Mouse (Mus musculus): Measurements from ENCODE around the gene Tlx2.

The Tlx2 gene

DNA sequence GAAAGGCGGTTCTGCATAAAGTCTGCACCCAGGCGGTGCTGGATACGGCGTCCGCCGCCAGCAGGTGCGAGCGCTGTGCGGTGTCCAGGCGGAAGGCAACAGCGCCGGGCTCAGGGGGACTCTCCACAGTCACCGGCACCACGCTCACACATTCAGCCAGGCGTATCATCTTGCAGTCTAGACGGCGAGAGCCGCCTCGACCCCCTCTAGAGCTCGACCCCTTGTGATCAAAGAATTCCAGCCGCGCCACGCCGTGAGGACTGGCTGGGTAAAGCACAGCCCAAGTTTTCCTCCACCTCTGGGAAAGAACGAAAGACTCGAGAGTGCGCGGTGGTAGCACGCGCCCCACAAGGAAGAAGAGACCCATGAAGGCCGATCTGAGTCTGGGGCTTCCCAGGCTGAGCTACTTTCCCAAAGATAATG, 37.3 kb downstream of the Tlx2 start:
- in situ Hi-C loops (cut with MboI; ENCODE audit: low pct_unique_long_range_greater_than_20kb in 1 of 2, low sequenced_read_pairs in 2 of 2, unreplicated experiment in 1 of 2) = no loop called here

DNA sequence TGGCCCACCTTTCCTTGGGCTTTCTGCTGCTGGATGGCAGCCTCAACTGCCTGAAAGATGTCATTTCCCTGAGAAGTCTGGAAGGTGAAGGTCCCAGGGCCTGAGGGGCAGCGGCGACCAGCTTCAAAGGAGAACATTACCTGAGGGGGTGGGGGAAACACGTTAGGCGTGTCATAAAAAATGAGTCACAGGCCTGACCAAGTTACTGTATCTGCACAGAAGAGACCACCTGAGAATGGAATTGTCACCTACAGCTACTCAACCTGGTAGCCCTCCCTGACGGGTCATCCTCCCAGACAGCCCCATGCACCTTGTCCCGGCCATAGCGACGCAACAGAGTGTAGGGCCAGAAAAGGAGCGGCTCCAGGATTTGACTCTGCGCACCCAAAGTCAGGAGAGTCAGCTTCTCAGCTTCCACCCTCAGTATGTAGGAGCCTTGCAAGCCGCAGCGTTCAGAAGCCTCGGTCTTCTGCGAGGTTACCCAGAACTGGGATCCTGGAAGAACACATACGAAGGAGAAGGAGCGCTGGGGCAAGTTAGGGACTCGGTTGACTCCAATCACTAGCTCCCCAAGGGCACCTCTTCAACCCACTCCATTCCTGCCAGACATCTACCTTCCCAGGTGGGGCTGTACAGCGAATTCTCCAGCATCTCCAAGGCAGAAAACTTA, 38.0 kb downstream of the Tlx2 start:
- in situ Hi-C loops (cut with MboI; ENCODE audit: low pct_unique_long_range_greater_than_20kb in 1 of 2, low sequenced_read_pairs in 2 of 2, unreplicated experiment in 1 of 2) = no loop called here

DNA sequence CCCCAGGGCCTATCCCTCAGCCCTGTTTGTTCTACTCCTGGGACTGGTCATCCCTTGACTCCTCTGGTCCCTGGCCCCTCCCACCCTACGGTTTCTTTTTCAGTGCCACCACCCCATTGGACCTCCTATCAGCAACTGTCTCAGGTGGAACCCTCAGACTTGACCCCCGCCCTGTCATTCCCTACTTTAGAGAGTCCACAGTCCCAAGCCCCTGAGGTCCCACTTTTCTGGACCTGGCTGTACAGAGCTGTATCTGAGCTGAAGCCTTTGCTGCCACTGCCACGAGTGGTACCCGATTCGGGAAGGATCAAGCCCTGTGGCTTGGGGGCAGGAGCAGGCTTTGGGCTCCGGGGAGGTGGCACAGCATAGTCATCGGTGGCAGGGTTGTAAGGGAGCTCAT, 39.0 kb downstream of the Tlx2 start:
- in situ Hi-C loops (cut with MboI; ENCODE audit: low pct_unique_long_range_greater_than_20kb in 1 of 2, low sequenced_read_pairs in 2 of 2, unreplicated experiment in 1 of 2) = no loop called here

DNA sequence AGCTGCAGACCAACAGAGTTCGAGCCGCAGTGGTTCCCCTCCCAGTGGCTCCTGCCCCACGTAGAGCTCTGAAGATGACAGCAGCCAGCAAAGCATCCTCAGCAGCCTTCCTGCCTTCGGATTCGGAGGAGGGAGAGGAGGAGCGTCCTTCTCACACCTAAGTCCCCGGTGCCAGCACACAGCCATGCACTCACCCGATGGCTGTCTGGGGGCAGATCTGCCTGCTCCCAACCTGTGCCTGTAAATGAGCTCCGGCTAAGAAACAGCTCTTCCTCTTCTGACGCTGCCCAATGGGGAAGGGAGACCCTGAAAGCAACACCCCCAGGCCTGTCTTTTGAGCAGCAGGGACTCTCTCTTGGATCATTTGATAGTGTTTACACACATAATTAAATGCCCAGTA, 40.3 kb downstream of the Tlx2 start:
- in situ Hi-C loops (cut with MboI; ENCODE audit: low pct_unique_long_range_greater_than_20kb in 1 of 2, low sequenced_read_pairs in 2 of 2, unreplicated experiment in 1 of 2) = no loop called here

DNA sequence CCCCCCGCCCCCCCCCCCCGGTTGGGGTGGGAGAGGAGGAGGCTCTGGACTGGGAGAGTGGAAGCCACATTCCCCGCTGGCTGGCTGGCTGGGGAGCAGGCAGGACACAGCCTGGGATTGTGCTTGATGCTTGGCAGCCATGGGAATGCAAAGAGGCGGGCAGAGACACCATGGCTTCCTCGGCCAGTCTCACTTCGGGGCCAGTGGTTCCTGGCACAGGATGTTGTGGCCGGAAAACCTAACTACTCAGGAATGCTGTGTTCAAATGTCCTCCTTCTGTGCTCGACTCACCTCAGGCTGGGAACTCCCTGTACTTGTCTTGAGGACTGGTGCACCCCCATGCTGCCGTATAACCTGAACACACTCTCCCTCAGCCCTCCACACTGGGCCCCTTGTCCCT, 42.4 kb downstream of the Tlx2 start:
- in situ Hi-C loops (cut with MboI; ENCODE audit: low pct_unique_long_range_greater_than_20kb in 1 of 2, low sequenced_read_pairs in 2 of 2, unreplicated experiment in 1 of 2) = no loop called here

DNA sequence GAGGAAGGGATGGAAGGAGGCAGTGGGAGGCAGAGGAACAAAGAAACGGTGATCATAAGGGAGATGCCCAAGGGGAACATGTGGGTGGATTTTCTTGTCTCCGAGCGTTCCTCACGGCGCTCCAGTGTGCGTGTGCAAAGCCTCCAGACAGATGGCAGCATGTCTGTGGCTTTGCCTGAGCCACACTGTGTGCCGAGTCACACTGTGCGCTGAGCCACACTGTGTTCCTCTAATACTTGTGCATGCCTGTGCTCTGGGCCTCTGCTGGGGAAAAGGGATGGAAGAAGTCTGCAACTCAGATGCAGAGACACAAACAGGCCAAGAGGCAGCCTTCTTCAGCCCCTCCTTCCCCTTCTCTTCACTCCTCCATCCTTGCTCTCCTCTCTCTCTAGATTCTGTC, 42.8 kb downstream of the Tlx2 start:
- in situ Hi-C loops (cut with MboI; ENCODE audit: low pct_unique_long_range_greater_than_20kb in 1 of 2, low sequenced_read_pairs in 2 of 2, unreplicated experiment in 1 of 2) = no loop called here

DNA sequence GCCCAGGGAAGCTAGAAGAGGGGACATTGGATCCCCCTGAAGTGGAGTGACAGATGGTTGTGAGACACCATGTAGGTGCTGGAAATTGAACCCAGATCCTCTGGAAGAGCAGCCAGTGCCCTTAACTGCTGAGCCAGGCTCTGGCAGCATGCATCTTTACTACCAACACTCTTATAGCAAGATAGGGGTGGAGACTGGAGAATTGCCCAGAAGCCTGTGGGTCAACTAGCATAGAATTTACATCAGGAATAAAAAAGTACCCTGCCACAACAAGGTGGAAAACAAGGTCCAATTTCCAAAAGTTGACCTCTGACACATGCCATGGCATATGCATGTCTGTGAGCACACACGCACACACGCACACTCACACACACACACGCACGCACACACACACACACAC, 44.9 kb downstream of the Tlx2 start:
- in situ Hi-C loops (cut with MboI; ENCODE audit: low pct_unique_long_range_greater_than_20kb in 1 of 2, low sequenced_read_pairs in 2 of 2, unreplicated experiment in 1 of 2) = no loop called here

DNA sequence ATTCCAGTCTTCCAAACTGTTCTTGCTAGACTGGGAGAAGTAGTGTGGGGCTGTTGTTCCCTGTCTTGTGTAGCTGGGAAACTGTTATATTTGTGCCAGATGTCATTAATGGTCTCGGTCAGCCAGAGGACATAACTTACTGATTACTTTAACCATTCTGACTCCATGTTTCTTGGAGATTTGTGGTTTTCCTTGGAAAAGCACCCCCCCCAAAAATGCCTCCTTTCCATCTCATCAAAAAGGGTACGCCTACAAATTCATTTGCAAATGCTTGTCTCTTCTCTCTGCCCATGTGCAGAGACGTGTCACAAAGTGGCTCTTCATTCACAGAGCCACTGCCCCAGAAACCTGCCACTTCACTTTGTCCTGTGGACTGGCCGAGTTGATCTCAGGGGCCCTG, 45.7 kb downstream of the Tlx2 start:
- in situ Hi-C loops (cut with MboI; ENCODE audit: low pct_unique_long_range_greater_than_20kb in 1 of 2, low sequenced_read_pairs in 2 of 2, unreplicated experiment in 1 of 2) = no loop called here

DNA sequence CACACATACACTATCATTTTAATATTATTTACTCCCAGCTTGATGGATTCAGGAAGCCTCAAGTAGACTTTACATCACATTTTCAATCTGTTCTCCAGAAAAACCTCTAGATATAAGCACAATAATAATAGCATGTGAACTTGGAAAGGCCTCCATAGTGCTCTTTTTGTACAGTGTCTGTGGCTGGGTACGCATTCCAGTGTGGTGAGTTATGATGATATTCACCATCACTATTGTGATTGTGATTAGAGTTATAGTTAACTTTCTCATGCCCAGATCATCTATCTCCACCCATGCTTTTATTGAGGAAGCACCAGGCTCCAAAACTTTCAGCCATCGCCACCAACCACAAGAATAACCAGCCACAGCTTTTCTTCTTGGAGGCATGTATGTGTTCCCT, 46.3 kb downstream of the Tlx2 start:
- in situ Hi-C loops (cut with MboI; ENCODE audit: low pct_unique_long_range_greater_than_20kb in 1 of 2, low sequenced_read_pairs in 2 of 2, unreplicated experiment in 1 of 2) = no loop called here

DNA sequence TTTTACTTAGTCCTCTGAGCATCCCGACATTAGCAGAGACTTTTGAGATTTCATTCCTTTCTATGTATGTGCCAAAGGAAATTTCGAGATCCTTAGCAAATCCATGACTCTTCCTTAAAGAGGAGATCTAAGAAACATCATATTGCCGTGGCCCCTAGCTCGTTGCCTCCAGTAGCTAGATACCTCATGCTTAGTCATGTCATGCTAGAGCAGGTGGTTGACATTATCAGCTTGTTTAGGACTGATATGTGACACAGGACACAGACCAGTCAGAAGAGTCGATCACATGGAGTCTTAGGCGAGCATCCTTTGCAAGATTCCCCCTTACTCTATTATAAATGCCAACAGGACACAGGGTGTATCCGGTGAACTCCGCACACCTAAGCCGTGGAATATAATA, 47.1 kb downstream of the Tlx2 start:
- in situ Hi-C loops (cut with MboI; ENCODE audit: low pct_unique_long_range_greater_than_20kb in 1 of 2, low sequenced_read_pairs in 2 of 2, unreplicated experiment in 1 of 2) = no loop called here

DNA sequence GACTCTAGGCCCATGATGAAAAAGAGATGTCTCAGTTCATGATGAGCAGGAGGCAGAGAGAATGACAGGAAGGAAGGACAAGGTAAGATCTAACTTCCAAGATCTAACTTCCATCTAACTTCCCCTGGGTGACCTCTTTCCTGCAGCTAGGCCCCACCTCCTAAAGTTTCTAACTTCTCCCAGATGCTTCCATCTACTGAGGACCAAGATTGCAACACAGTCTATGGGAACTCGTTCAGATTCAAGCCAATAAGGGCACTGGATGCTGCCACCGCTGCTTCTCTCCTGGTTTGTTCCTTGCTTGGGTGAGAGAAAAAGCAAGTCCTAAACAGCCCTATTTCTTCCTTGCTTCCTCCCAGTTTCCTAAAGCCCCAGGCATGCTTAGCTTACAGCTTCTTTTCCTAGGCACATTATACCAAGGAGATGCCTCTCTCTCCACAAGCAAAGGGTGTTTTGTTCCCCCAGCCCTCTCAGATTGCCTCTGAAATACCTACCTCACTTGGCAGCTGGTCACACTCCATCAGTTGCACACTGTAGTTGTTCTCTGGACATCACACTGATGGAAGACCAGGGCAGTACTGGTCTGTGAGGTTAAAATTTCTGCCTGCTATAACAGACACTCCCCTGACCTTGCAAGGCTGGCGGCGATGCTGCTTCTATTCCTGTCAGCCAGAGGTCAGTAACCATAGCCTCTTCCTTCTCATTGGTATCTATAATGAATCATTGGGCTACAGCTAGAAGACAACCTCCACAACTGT, 49.1 kb downstream of the Tlx2 start:
- in situ Hi-C loops (cut with MboI; ENCODE audit: low pct_unique_long_range_greater_than_20kb in 1 of 2, low sequenced_read_pairs in 2 of 2, unreplicated experiment in 1 of 2) = no loop called here

DNA sequence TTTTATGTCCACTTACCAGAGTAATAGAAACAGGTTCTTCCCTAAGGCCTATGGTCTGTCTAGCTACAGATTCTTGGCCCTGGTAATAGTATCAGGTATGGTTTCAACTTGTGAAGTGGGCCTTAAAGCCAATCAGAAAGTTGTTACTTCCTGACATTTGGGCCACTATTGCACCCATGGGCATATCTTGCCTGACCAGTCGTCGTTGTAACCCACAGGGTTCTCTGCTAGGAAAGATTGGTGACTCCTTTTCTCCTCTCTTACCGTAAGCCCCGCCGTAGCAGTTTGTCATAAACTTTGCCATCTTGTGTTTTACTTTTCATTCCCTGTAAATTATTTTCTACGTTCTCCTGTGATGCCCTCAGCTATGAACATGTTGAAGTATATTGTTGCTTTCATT, 50.0 kb downstream of the Tlx2 start:
- in situ Hi-C loops (cut with MboI; ENCODE audit: low pct_unique_long_range_greater_than_20kb in 1 of 2, low sequenced_read_pairs in 2 of 2, unreplicated experiment in 1 of 2) = no loop called here

DNA sequence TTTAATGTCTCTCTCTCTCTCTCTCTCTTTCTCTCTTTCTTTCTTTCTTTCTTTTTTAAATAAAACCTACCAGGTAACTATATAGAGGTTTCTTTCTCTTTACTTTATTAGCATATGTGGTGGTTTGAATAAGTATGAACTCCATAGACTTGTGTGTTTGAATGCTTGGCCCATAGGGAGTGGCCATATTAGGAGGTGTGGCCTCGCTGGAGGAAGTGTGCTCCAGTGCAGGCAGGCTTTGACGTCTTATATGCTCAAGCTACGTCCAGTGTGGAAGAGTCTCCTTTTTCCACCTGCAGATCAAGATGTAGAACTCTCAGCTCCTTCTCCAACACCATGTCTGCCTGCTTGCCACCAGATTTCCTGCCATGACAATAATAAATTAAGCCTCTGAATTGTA, 51.0 kb downstream of the Tlx2 start:
- in situ Hi-C loops (cut with MboI; ENCODE audit: low pct_unique_long_range_greater_than_20kb in 1 of 2, low sequenced_read_pairs in 2 of 2, unreplicated experiment in 1 of 2) = no loop called here

Measured in mouse embryonic stem cell (cell line).